Mouse (Mus musculus) right cerebral cortex, adult 2 months (tissue): ENCODE results near the gene Rbms1.
"Not testable (repeated sequence)": the region's sequence is repeated elsewhere in the genome, so short reads cannot be mapped to it uniquely, and the experiment has no call there.

Experiments
- DNase-seq, 2 experiments: peaks; one replicate each; pipeline ENCODE4 v3.0.0; 2021 to 2022; ENCODE audit warnings: low spot score in 2 of 2

Gene Rbms1

DNA sequence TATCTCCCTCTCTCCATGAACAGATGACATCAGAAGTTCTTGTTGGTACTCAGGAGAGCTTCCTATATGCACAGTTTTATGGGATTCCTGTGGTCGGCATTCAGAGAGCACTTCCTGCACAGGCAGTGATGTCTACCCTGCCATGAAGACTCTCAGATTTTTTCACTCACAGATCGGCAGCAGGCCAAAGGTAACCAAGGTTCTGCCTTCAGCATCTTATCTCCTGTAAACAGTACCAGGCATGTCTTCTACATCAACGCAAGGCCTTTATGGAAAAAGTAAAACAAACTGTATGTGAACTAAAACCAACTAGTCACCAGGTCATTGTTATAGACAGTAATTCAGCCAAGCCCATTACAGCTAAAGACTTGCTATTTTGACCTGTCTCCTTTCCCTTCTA, 115.0 kb downstream of the Rbms1 start:
- DNase-seq: no peak

DNA sequence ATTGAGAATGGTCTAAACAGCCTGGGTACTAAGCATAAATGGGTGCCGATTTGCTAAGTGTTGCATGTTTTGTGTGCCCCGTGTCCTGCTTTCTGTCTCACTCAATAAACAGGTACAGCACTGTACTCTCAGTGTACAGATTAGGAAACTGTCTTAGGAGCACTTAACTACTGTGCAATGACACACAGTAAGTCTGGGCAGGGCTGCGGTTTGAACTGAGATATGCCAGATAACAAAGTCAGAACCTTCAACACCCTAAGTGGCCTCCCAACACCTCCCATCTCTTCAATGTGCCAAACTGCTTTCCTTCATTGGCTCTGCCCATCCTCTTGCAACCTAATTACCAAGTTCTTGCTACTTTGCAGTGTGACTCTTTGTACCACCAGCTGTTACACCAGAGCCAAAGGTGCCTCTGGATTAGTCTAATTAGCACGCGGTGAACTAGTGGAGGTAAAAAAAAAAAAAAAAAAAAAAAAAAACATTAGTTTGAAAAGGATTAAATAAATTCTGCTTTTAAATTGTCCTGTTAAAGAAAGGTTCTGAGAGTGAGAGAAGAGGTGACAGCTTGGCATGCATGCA, 117.6 kb downstream of the Rbms1 start:
- DNase-seq: no peak

DNA sequence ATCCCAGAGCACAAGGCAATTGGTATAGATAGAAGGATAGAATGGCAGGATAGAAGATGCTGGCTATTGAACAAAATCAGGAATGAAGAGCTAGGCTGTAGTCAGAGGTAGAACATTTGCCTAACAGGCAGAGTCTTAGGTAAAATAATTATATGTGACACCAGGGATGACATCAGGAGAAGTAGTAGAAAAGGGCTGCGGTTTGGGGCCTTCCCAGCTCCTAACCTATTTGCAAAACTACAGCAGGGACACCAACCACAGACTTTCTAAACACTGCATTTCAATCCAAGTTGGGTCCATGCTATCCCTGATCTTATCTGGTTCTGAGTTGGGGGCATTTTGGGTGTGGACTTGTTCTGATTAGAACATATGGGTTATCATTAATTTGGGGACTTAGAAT, 118.7 kb downstream of the Rbms1 start:
- no peak for DNase-seq

DNA sequence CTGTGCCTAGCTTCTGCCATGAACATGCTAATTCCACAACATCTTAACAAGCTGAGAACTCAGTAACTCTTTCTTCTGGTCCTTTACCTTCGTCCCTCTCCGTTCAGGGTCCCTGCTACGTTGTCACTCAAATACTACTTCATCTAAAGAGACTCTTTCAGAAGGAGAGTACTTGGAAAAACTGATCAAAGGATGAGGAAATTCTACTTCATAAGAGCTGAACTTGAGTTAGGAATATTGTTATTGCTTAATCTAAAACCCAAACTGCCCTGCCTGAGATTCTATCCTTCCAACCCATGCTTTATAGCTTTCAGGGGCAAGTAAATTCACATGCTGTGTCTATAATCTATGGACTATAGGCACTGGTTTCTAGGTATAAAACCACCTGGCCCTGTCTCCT, 119.4 kb downstream of the Rbms1 start:
- DNase-seq: no peak

DNA sequence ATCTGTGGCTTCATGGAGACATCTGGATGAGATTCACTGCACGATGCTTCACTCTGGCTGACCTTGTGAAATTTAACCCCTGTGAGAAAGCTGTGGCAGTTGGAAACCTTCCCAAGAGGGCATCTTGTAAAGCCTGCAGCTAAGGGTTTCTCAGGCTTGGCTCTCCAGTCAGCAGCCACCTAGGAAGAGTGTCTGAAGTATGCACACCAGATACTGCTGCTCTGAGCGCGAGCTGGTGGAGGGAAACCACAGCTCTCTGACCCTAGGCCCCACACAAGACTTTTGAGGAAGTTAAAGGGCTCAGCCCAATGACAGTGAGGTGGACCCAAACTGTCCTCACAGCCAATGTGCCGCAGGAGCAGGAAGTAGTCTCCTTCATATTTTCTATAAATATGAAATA, 120.0 kb downstream of the Rbms1 start:
- DNase-seq: no peak

DNA sequence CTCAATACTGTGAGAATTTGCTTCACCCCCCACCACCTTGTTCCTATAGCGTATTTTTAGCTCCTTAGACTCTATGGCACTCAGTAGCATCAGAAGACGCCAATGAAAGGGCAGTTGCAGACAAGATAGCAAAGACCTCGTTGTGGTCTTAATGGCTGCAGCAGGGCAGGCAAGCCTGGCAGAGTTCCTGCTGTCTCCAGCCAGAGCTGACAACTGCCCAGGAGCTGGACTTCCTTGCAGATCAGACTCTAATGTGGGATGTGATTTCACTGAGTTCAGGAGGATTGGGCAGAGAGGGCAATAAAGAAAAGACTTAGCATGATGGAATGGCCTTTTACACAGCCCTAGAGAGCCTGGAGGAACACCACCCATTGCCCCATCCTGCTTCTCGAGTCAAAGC, 122.1 kb downstream of the Rbms1 start:
- no peak for DNase-seq

- no peak for DNase-seq
Measured at GRCm38 (mm10) chr2:60839498-60839897, 123.5 kb downstream of the Rbms1 start.

- DNase-seq: no peak
Measured at GRCm38 (mm10) chr2:60838856-60839255, 124.1 kb downstream of the Rbms1 start.

- DNase-seq: no peak
Measured at GRCm38 (mm10) chr2:60837616-60838015, 125.4 kb downstream of the Rbms1 start.

GRCm38 (mm10) chr2:60836237-60836636, 126.8 kb downstream of the Rbms1 start:
- DNase-seq: no peak

GRCm38 (mm10) chr2:60834293-60834692, 128.7 kb downstream of the Rbms1 start:
- DNase-seq: no peak

- no peak for DNase-seq
Measured at GRCm38 (mm10) chr2:60832254-60832653, 130.7 kb downstream of the Rbms1 start.

- not testable (repeated sequence) for DNase-seq
Measured at GRCm38 (mm10) chr2:60830464-60830863, 132.5 kb downstream of the Rbms1 start.

DNA sequence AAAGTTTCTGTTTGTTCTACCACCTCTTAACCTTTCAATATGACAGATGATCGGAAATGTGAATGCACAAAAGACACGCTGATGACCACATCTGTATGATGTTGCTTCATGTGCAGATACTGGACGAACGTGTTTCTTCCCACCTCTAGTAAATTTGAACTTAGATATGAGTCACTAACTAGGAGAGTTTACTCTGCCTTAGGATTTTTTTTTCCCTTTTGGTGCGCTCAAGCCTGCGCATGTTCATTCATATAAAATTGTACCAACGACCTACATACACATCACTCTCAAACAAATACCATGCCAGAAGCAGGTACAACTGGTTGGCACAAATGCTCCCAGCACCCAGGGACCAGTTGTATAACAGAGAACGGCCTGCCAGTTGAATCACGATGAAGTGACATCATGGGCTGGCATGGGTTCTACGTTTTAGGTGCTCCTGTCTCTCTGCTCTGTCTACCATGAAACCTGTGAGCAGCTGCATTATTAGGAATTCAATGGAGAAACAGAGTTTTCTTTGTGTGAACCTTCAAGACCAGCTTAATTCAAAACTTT, 134.0 kb downstream of the Rbms1 start:
- DNase-seq: no peak

DNA sequence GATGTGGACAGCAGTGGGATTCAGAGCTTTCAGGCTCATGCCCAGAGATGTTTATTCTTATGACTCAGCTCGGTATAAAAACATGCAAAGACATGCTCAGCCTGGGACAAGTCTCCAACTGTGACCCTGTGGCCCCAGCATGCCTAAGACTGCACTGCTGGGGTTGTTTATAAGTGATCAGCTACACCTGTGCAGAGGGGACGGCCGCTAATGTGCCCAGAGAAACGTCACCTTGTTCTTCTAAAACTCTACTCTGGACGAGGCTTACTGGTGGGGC, 135.9 kb downstream of the Rbms1 start:
- DNase-seq: no peak

DNA sequence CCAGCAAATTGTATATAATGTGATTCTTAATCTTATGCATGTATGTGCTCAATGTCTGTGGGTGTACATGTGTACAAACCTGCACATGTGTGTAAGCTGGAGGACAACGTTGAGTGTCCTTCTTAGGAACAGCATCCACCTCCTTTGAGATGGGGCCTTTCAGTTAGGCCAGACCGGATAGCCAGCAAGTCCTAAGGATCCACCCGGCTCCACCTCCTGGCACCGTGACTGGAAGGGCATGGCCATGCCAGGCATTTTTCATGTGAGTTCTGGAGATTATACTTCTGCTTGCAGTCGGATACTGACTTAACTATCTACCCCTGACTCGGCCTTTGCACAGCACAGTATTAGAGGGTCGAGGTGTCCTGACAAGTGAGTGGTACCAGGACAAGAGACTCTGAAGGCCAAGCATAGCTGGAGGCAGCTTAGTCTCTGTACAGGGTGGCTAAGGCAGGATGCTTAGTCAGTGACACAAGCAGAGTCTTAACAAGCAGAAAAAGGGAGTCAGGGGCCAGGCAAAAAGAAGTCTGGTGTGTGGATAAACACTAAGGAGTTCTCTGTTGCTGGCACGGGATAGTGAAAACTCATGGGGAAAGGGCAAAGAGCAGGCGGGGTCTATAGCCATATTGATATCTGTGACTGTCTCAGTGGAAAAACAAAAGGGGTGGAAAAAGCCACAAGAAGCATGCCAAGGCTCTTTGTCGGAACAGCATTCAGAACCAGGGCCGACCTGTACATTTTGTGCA, 136.4 kb downstream of the Rbms1 start:
- DNase-seq: no peak

DNA sequence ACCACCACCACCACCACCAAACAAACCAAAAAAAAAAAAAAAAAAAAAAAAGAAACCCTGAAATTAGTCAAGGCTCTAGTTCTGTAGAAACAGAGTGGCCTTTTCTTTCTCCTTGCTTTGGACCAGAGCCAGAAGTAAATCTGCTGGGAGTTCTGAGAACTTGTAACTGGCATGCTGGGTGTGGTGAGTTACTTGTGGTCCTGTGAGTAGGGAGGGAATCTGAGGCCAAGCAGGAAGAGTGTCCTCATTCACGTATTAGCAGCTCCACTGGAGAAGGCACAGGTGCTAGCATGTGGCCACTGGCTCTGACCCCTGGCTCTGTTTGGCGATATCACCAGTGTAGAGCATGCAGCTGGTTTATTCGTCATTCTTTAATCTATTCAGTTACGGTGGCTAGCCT, 137.3 kb downstream of the Rbms1 start:
- no peak for DNase-seq

DNA sequence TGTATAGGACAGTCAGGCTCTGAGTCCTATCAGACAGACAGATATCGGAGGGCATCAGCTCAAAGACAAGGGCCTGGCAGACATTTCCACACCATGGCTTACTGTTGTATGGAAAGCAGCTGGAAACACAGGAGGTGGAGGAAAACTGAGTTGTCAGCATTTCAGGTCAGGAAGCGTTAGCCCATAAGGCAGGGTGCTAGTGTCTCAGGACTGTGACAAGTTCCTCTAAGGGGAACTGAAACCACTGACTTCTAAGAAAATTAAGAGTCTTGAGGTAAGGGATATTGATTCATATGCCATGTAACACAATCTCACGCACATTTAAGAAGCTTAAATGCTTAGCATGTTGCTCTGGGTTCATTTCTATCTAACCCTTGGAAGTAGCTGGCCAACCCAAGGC, 141.4 kb downstream of the Rbms1 start:
- DNase-seq: no peak

DNA sequence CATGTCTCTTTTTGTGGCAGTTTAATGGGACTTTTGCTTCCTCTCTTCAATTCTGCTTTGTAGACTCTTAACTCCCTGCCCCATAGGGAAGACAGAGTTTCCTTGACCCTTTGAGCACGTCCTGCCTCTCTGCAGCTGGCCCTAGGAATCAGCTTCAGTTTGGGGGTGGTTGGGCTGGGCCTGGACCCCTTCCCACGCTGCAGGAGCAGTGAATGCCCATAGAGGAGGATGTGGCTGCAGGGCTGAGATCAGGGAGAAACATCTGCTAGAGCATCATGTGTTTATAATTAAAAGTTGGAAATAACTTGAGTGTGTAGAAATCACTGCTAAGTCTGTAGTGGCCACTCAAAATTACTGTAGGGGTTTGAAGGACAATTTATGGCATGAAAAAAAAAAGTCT, 144.4 kb downstream of the Rbms1 start:
- DNase-seq: no peak

- DNase-seq: no peak
Measured at GRCm38 (mm10) chr2:60816307-60816706, 146.7 kb downstream of the Rbms1 start.

GRCm38 (mm10) chr2:60814788-60815187, 148.2 kb downstream of the Rbms1 start:
- no peak for DNase-seq

DNA sequence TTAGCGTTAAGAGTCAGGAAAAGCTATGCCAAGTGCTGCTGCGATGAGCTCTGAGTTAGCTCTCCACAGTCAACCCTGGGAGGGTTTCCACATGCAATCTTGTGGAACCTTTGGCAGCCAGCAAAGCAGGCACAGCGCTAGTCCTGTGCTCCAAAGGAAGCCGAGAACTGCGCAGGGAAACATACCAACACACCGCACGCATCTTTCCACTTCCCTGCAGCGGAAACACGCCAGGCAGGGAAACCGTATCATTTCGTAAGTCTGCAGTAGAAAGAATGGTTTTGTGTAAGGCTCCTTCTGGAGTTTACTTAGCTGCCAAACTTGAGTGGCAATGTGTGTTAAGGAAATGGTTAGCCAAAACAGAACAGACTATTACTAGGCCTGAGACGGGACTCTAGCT, 150.0 kb downstream of the Rbms1 start:
- no peak for DNase-seq

GRCm38 (mm10) chr2:60810617-60811016, 152.4 kb downstream of the Rbms1 start:
- DNase-seq: no peak

DNA sequence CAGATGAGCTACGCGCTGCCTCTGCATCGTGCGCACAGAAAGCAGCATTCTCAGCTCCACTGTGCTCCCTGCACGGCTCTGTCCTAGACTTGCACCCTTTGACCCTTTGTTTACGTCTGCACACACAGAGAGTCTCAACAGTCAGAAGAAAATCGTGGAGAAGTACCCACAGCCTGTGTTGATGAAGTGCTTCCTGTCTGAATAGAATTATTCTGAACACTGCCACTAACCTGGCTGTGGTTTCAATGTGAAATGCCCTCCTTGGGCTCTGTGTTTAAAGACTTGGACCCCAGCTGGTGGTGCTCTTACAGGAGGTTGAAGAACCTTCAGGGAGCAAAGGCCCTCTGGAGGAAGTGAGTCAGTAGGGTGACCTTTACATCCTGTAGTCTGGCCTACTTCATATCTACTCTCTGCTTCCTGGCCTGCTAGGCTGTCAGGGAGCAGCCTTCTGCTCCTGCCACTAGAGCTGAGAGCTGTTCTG, 153.5 kb downstream of the Rbms1 start:
- DNase-seq: no peak
